Comparison of ENCODE assay signal across 12 mouse cellular contexts in genomic region chr5:129071761-129072280, GRCm38 (mm10). TPM values are rescaled to one million over a fixed set of nuclear protein-coding genes. Genes with fewer than 3 reads are reported as not detected.
DNase-seq lines count a peak whose midpoint lies in the region; ATAC-seq and TF ChIP-seq lines count a peak whose summit lies in the region.
"Had no signal": no experiment of that assay in that cellular context is flagged by ENCODE, and none has a peak within 500 bp of the region (broad histone marks: within the 10 kb centered on the region; RNA-seq: fewer than 3 reads in every experiment).

No protein-coding gene starts in this region.

- H3K27me3 ChIP-seq in embryonic facial prominence, embryonic 14.5 days (replicated peaks; ENCODE audit: control insufficient read depth, insufficient read depth, low read length) = no peaks in the 10 kb centered on the region
- H3K27me3 ChIP-seq: embryonic facial prominence, embryonic 12.5 days; liver, embryonic 15.5 days had no signal

- peak overlapping the region; percentile 64 for H3K27ac ChIP-seq in left cerebral cortex, adult 2 months
- 0 out of 2 replicates have a peak overlapping the region, but pooled peaks have one; percentile 33 for H3K27ac ChIP-seq in embryonic facial prominence, embryonic 14.5 days (replicated peaks; ENCODE audit: low read depth, low read length)
- H3K27ac ChIP-seq: embryonic facial prominence, embryonic 12.5 days; heart, embryonic 13.5 days; liver, embryonic 15.5 days had no signal

- TF ChIP-seq CTCF in left cerebral cortex, adult 2 months (IDR thresholded peaks at IDR 0.05) = no peak

- no peak for DNase-seq in left cerebral cortex, adult 2 months (ENCODE audit: extremely low spot score in 1 of 2, low spot score in 2 of 2)
- no peak for DNase-seq in left cerebral cortex, postnatal 25 days (ENCODE audit: low spot score in 2 of 2)
- DNase-seq in adrenal gland, postnatal 10 days = peak; percentile 62
- DNase-seq in brain, adult 2 months (ENCODE audit: low read depth, low spot score) = peak; percentile 57
- peak; percentile 55 for DNase-seq in embryonic facial prominence, embryonic 14.5 days (ENCODE audit: low spot score)
- DNase-seq in T-cell, adult 2 months (ENCODE audit: low spot score) = no peak
- DNase-seq in lung, postnatal 4 days = no peak
- DNase-seq: kidney, postnatal 36 days had no signal

- no peak overlapping the region for H3K9ac ChIP-seq in embryonic facial prominence, embryonic 14.5 days (ENCODE audit: low read depth, low read length)
- H3K9ac ChIP-seq: embryonic facial prominence, embryonic 12.5 days; heart, embryonic 13.5 days; liver, embryonic 15.5 days had no signal

- no peak overlapping the region for H3K4me2 ChIP-seq in embryonic facial prominence, embryonic 14.5 days (ENCODE audit: low read depth, low read length)
- H3K4me2 ChIP-seq: embryonic facial prominence, embryonic 12.5 days; heart, embryonic 13.5 days; liver, embryonic 15.5 days had no signal

- no peaks in the 10 kb centered on the region for H3K36me3 ChIP-seq in embryonic facial prominence, embryonic 14.5 days (ENCODE audit: control insufficient read depth, insufficient read depth, low read length)
- H3K36me3 ChIP-seq: embryonic facial prominence, embryonic 12.5 days; heart, embryonic 13.5 days; liver, embryonic 15.5 days had no signal

- no peak overlapping the region for H3K4me3 ChIP-seq in left cerebral cortex, adult 2 months
- H3K4me3 ChIP-seq in embryonic facial prominence, embryonic 14.5 days (ENCODE audit: low read depth, low read length) = no peak overlapping the region
- H3K4me3 ChIP-seq: embryonic facial prominence, embryonic 12.5 days; heart, embryonic 13.5 days; liver, embryonic 15.5 days had no signal

- H3K4me1 ChIP-seq in embryonic facial prominence, embryonic 14.5 days (ENCODE audit: control insufficient read depth, insufficient read depth, low read length) = no peaks in the 10 kb centered on the region
- H3K4me1 ChIP-seq: embryonic facial prominence, embryonic 12.5 days; heart, embryonic 13.5 days; liver, embryonic 15.5 days had no signal

- peak; percentile 9; the same call in 1 of the 2 replicates for ATAC-seq in embryonic facial prominence, embryonic 14.5 days (ENCODE audit: low read depth)
- ATAC-seq: intestine, embryonic 16.5 days had no signal

- no peaks in the 10 kb centered on the region for H3K9me3 ChIP-seq in embryonic facial prominence, embryonic 14.5 days (ENCODE audit: control insufficient read depth, low read length)
- H3K9me3 ChIP-seq: embryonic facial prominence, embryonic 12.5 days; heart, embryonic 13.5 days; liver, embryonic 15.5 days had no signal

- 60% methylated on average over 14 of the region's 14 CpGs for WGBS in embryonic facial prominence, embryonic 14.5 days

- intact Hi-C loops in left cerebral cortex, adult 2 months (cut with DNase I) = no loop called here
- intact Hi-C loops in left cerebral cortex, postnatal 25 days (cut with DNase I) = no loop called here

RNA-seq across cellular contexts. Expression of gene Adgrd1, which starts 24.7 kb away (rescaled TPM):
- total RNA-seq in left cerebral cortex, adult 2 months (2021) = 1 to 10 TPM; 2.9 to 3.9 TPM
- 1 to 10 TPM; 2.3 to 2.9 TPM for total RNA-seq in left cerebral cortex, postnatal 25 days (2021)
- total RNA-seq in adrenal gland, postnatal 10 days (2021) = 1 to 10 TPM; 6.3 to 7.1 TPM
- polyA plus RNA-seq in embryonic facial prominence, embryonic 14.5 days (2014; fragmentation: Nextera tagmentation; extraction: Ambion mirVana) = 3.8 and 5.7 TPM in 2 replicates

RNA-seq across cellular contexts. Expression of gene Ran, which starts 52.0 kb away (rescaled TPM):
- 100 to 1,000 TPM; 152 to 166 TPM for total RNA-seq in left cerebral cortex, adult 2 months (2021)
- total RNA-seq in left cerebral cortex, postnatal 25 days (2021) = 100 to 1,000 TPM; 150 to 162 TPM
- total RNA-seq in adrenal gland, postnatal 10 days (2021) = 100 to 1,000 TPM; 183 to 187 TPM
- 442 and 465 TPM in 2 replicates for polyA plus RNA-seq in embryonic facial prominence, embryonic 14.5 days (2014; fragmentation: Nextera tagmentation; extraction: Ambion mirVana)

Comparison
In these comparisons a context has a peak if more than half of its experiments do, and no peak if none do; other contexts are left out.
1. DNase-seq: peak in adrenal gland, postnatal 10 days (single experiment), brain, adult 2 months (single experiment) and embryonic facial prominence, embryonic 14.5 days (single experiment); none in left cerebral cortex, adult 2 months (0 of 2), left cerebral cortex, postnatal 25 days (0 of 2), T-cell, adult 2 months (single experiment) and lung, postnatal 4 days (0 of 2).